In the genomic region with DNA sequence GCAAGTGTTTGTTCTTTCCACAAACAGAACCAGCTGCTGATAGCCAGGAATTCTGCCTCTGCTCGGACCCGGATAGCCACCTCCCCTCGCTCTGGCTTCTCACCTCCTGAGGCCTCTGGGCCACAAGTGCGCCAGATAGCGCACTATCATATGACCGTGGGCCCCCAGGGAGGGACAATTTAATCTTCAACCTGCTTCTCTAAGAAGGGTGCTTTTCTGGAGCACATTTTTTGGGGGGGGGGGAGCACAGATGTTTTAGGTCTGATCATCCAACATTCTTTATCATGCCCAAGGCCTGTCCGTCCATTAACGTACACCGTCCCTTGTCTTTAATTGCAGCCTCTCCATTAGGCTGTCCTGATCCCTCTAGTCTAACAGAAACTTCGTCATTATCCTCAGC, we compare ENCODE assay signal across 25 mouse cellular contexts. TPM values are rescaled to one million over a fixed set of nuclear protein-coding genes. Genes with fewer than 3 reads are reported as not detected.
DNase-seq lines count a peak whose midpoint lies in the region; ATAC-seq and TF ChIP-seq lines count a peak whose summit lies in the region.
"Had no signal": no experiment of that assay in that cellular context is flagged by ENCODE, and none has a peak within 500 bp of the region (broad histone marks: within the 10 kb centered on the region; RNA-seq: fewer than 3 reads in every experiment).

No protein-coding gene starts in this region.

- WGBS in heart, embryonic 10.5 days: 60% methylated on average over 10 of the region's 10 CpGs
- 75% methylated on average over 10 of the region's 10 CpGs for WGBS in liver, embryonic 11.5 days
- 70% methylated on average over 10 of the region's 10 CpGs for WGBS in liver, embryonic 12.5 days (ENCODE audit: insufficient replicate concordance)
- WGBS in midbrain, embryonic 11.5 days: 90% methylated on average over 10 of the region's 10 CpGs
- WGBS in midbrain, postnatal 0 days: 94% methylated on average over 10 of the region's 10 CpGs

- H3K27ac ChIP-seq in heart, embryonic 10.5 days: peak overlapping the region; percentile 45
- no peak overlapping the region for H3K27ac ChIP-seq in liver, embryonic 11.5 days (ENCODE audit: low read depth, low read length)
- no peak overlapping the region for H3K27ac ChIP-seq in liver, embryonic 12.5 days
- H3K27ac ChIP-seq in midbrain, embryonic 11.5 days (ENCODE audit: low read depth, low read length): no peak overlapping the region
- H3K27ac ChIP-seq in midbrain, postnatal 0 days (ENCODE audit: low read depth, low read length): no peak overlapping the region

- TF ChIP-seq CTCF in midbrain, postnatal 0 days (IDR thresholded peaks at IDR 0.05): no peak

- H3K36me3 ChIP-seq in heart, embryonic 10.5 days: no peaks in the 10 kb centered on the region
- H3K36me3 ChIP-seq in liver, embryonic 11.5 days (ENCODE audit: control insufficient read depth, insufficient read depth, low read length): no peaks in the 10 kb centered on the region
- H3K36me3 ChIP-seq in liver, embryonic 12.5 days: no peaks in the 10 kb centered on the region
- no peaks in the 10 kb centered on the region for H3K36me3 ChIP-seq in midbrain, embryonic 11.5 days (ENCODE audit: control insufficient read depth, insufficient read depth, low read length)
- no peaks in the 10 kb centered on the region for H3K36me3 ChIP-seq in midbrain, postnatal 0 days (ENCODE audit: insufficient read depth, low read length)
- H3K36me3 ChIP-seq: G1E had no signal

- peaks cover 47% of the 10 kb centered on the region for H3K4me1 ChIP-seq in heart, embryonic 10.5 days
- H3K4me1 ChIP-seq in liver, embryonic 11.5 days (replicated peaks; ENCODE audit: control insufficient read depth, insufficient read depth, low read length): peaks cover 4% of the 10 kb centered on the region
- H3K4me1 ChIP-seq in liver, embryonic 12.5 days: peaks cover 5% of the 10 kb centered on the region; the same call in 1 of the 2 replicates
- no peaks in the 10 kb centered on the region for H3K4me1 ChIP-seq in midbrain, embryonic 11.5 days (ENCODE audit: control insufficient read depth, insufficient read depth, low read length)
- H3K4me1 ChIP-seq in midbrain, postnatal 0 days (ENCODE audit: insufficient read depth, low read length): no peaks in the 10 kb centered on the region

- H3K9me3 ChIP-seq in heart, embryonic 10.5 days: no peaks in the 10 kb centered on the region
- H3K9me3 ChIP-seq in liver, embryonic 11.5 days (ENCODE audit: control insufficient read depth, low read length): no peaks in the 10 kb centered on the region
- no peaks in the 10 kb centered on the region for H3K9me3 ChIP-seq in liver, embryonic 12.5 days (replicated peaks)
- no peaks in the 10 kb centered on the region for H3K9me3 ChIP-seq in midbrain, embryonic 11.5 days (ENCODE audit: control insufficient read depth, low read length)
- no peaks in the 10 kb centered on the region for H3K9me3 ChIP-seq in midbrain, postnatal 0 days (ENCODE audit: low read length)
- H3K9me3 ChIP-seq: G1E had no signal

- H3K4me2 ChIP-seq in liver, embryonic 11.5 days: no peak overlapping the region
- H3K4me2 ChIP-seq in liver, embryonic 12.5 days: no peak overlapping the region
- H3K4me2 ChIP-seq in midbrain, embryonic 11.5 days: no peak overlapping the region
- no peak overlapping the region for H3K4me2 ChIP-seq in midbrain, postnatal 0 days (ENCODE audit: low read depth, low read length, poor library complexity, severe bottlenecking)

- ATAC-seq in liver, embryonic 11.5 days (replicated peaks; ENCODE audit: low FRiP score): peak; percentile 60; the same call in 1 of the 2 replicates
- ATAC-seq in liver, embryonic 12.5 days: no peak
- ATAC-seq in midbrain, embryonic 11.5 days (ENCODE audit: low FRiP score): no peak
- ATAC-seq in midbrain, postnatal 0 days (ENCODE audit: low FRiP score): no peak
- ATAC-seq: activated CD4-positive, CD25-positive, alpha-beta regulatory T cell, adult 4 months; CD4-positive, CD25-positive, alpha-beta regulatory T cell, adult 4 months; Patski had no signal

- no peaks in the 10 kb centered on the region for H3K27me3 ChIP-seq in heart, embryonic 10.5 days (ENCODE audit: insufficient read depth, poor library complexity, severe bottlenecking)
- no peaks in the 10 kb centered on the region for H3K27me3 ChIP-seq in liver, embryonic 11.5 days (replicated peaks; ENCODE audit: control insufficient read depth, insufficient read depth, low read length)
- H3K27me3 ChIP-seq in liver, embryonic 12.5 days (replicated peaks): no peaks in the 10 kb centered on the region
- H3K27me3 ChIP-seq in midbrain, embryonic 11.5 days (ENCODE audit: control insufficient read depth, insufficient read depth, low read length): no peaks in the 10 kb centered on the region
- no peaks in the 10 kb centered on the region for H3K27me3 ChIP-seq in midbrain, postnatal 0 days (ENCODE audit: insufficient read depth, low read length)
- H3K27me3 ChIP-seq: Patski had no signal

- intact Hi-C loops in heart, postnatal 14 days (cut with DNase I): no loop called here

- DNase-seq in heart, embryonic 10.5 days (ENCODE audit: low spot score): no peak
- no peak for DNase-seq in heart, postnatal 14 days
- DNase-seq in liver, embryonic 11.5 days (ENCODE audit: low spot score): no peak
- DNase-seq in midbrain, embryonic 11.5 days (ENCODE audit: low spot score, missing footprints): peak; percentile 51
- DNase-seq in midbrain, postnatal 0 days (ENCODE audit: low spot score): no peak
- DNase-seq: adrenal gland, adult 2 months; adrenal gland, adult 8-10 months; adrenal gland, postnatal 10 days; adrenal gland, postnatal 14 days; adrenal gland, postnatal 25 days; adrenal gland, postnatal 36 days; B cell, adult 2 months; cerebellum, adult 11 months; cerebellum, adult 11-12 months; cerebellum, adult 18-20 months had no signal

- H3K9ac ChIP-seq in liver, embryonic 11.5 days (ENCODE audit: low read depth, low read length): no peak overlapping the region
- no peak overlapping the region for H3K9ac ChIP-seq in liver, embryonic 12.5 days
- H3K9ac ChIP-seq in midbrain, embryonic 11.5 days (ENCODE audit: low read length): no peak overlapping the region
- no peak overlapping the region for H3K9ac ChIP-seq in midbrain, postnatal 0 days (replicated peaks; ENCODE audit: low read length, poor library complexity, severe bottlenecking)

- no peak overlapping the region for H3K4me3 ChIP-seq in heart, embryonic 10.5 days
- H3K4me3 ChIP-seq in liver, embryonic 11.5 days (ENCODE audit: low read depth, low read length): no peak overlapping the region
- no peak overlapping the region for H3K4me3 ChIP-seq in liver, embryonic 12.5 days
- H3K4me3 ChIP-seq in midbrain, embryonic 11.5 days (ENCODE audit: low read depth, low read length): no peak overlapping the region
- no peak overlapping the region for H3K4me3 ChIP-seq in midbrain, postnatal 0 days (ENCODE audit: low read depth, low read length)

RNA-seq across cellular contexts. Expression of gene Gja8, which starts 49.8 kb away (rescaled TPM):
- polyA plus RNA-seq in heart, embryonic 10.5 days (2016; fragmentation: Nextera tagmentation; extraction: Ambion mirVana): not detected in 2 replicates
- not detected for total RNA-seq in heart, postnatal 14 days (2021)
- polyA plus RNA-seq in liver, embryonic 11.5 days (2014; fragmentation: Nextera tagmentation; extraction: Ambion mirVana): not detected in 2 replicates
- not detected in 2 replicates for polyA plus RNA-seq in liver, embryonic 12.5 days (2016; fragmentation: Nextera tagmentation; extraction: Ambion mirVana)
- not detected in 2 replicates for polyA plus RNA-seq in midbrain, embryonic 11.5 days (2014; fragmentation: Nextera tagmentation; extraction: Ambion mirVana)
- total RNA-seq in midbrain, postnatal 0 days (2014; rRNA removed): 0.05 TPM in 1 of 2 replicates, not detected in the other
- 0.02 and 0.05 TPM in 2 replicates for polyA plus RNA-seq in midbrain, postnatal 0 days (2015; fragmentation: Nextera tagmentation; extraction: Ambion mirVana)
- total RNA-seq: adrenal gland, adult 18-20 months; adrenal gland, adult 2 months; adrenal gland, adult 8-10 months; adrenal gland, postnatal 10 days; adrenal gland, postnatal 14 days; adrenal gland, postnatal 25 days; adrenal gland, postnatal 36 days; adrenal gland, postnatal 4 days; CH12.LX had no signal
- polyA plus RNA-seq: adrenal gland, adult 2 months; brain, embryonic 14.5 days; C2C12; CD4-positive, CD25-positive, alpha-beta regulatory T cell, adult 4 months; G1E had no signal
